Mouse (Mus musculus) T-helper 1 cell (primary cell): ENCODE measurements around the gene Gpm6a.

ENCODE experiments used
- in situ Hi-C: fragments of 300-600 bp; cut with MboI, MseI; formaldehyde crosslinking; loops from one replicate; pipeline ENCODE4 v1.15.1; 2025; ENCODE audit warnings: high pct_unique_total_duplicates

Gene Gpm6a

GRCm38 (mm10) chr8:54954741-54955455 is at the start of gene Gpm6a:
TSS of gene Gpm6a (plus strand) at chr8:54954843.
- in situ Hi-C loops = no loop called here

GRCm38 (mm10) chr8:54912891-54913290 is 41.8 kb upstream of the Gpm6a start:
- in situ Hi-C loops = no loop called here

GRCm38 (mm10) chr8:54917710-54918109 is 36.9 kb upstream of the Gpm6a start:
- in situ Hi-C loops = no loop called here

GRCm38 (mm10) chr8:54922160-54922855 is 32.3 kb upstream of the Gpm6a start:
- in situ Hi-C loops = no loop called here

- in situ Hi-C loops = no loop called here
Measured at GRCm38 (mm10) chr8:54924936-54925335, 29.7 kb upstream of the Gpm6a start.

- in situ Hi-C loops = no loop called here
Measured at GRCm38 (mm10) chr8:54932306-54932705, 22.3 kb upstream of the Gpm6a start.

- in situ Hi-C loops = no loop called here
Measured at GRCm38 (mm10) chr8:54953351-54953750, 1.3 kb upstream of the Gpm6a start.

- in situ Hi-C loops = no loop called here
Measured at GRCm38 (mm10) chr8:54954030-54954429, 613 bp upstream of the Gpm6a start.

- in situ Hi-C loops = no loop called here
Measured at GRCm38 (mm10) chr8:54955456-54955800, 785 bp downstream of the Gpm6a start.

- in situ Hi-C loops = no loop called here
Measured at GRCm38 (mm10) chr8:54955935-54956573, 1.4 kb downstream of the Gpm6a start.

- in situ Hi-C loops = no loop called here
Measured at GRCm38 (mm10) chr8:54956787-54957186, 2.1 kb downstream of the Gpm6a start.

- in situ Hi-C loops = no loop called here
Measured at GRCm38 (mm10) chr8:54957506-54957905, 2.9 kb downstream of the Gpm6a start.

- in situ Hi-C loops = no loop called here
Measured at GRCm38 (mm10) chr8:54961571-54961970, 6.9 kb downstream of the Gpm6a start.

GRCm38 (mm10) chr8:54975020-54975419 is 20.4 kb downstream of the Gpm6a start:
- in situ Hi-C loops = no loop called here

GRCm38 (mm10) chr8:54975506-54975905 is 20.9 kb downstream of the Gpm6a start:
- in situ Hi-C loops = no loop called here

GRCm38 (mm10) chr8:54975927-54976326 is 21.3 kb downstream of the Gpm6a start:
- in situ Hi-C loops = no loop called here

GRCm38 (mm10) chr8:54976663-54977062 is 22.0 kb downstream of the Gpm6a start:
- in situ Hi-C loops = no loop called here

- in situ Hi-C loops = no loop called here
Measured at GRCm38 (mm10) chr8:54986791-54987190, 32.1 kb downstream of the Gpm6a start.

- in situ Hi-C loops = no loop called here
Measured at GRCm38 (mm10) chr8:54989093-54989492, 34.5 kb downstream of the Gpm6a start.

- in situ Hi-C loops = no loop called here
Measured at GRCm38 (mm10) chr8:54991840-54992609, 37.4 kb downstream of the Gpm6a start.

- in situ Hi-C loops = no loop called here
Measured at GRCm38 (mm10) chr8:54995662-54996061, 41.0 kb downstream of the Gpm6a start.

- in situ Hi-C loops = no loop called here
Measured at GRCm38 (mm10) chr8:55002398-55002797, 47.8 kb downstream of the Gpm6a start.
